Mouse (Mus musculus) liver, embryonic 12.5 days (tissue): ENCODE data around the gene Olfr98. TPM values are rescaled to one million over a fixed set of nuclear protein-coding genes. Genes with fewer than 3 reads are reported as not detected.
"Not testable (repeated sequence)": the region's sequence is repeated elsewhere in the genome, so short reads cannot be mapped to it uniquely, and the experiment has no call there.

Experiments used
- ATAC-seq: fragments of 200-750 bp; cut with Nextera tagmentation; 2 replicates; pipeline ENCODE4 v1.8.0; 2017; ENCODE audit warnings: moderate number of reproducible peaks, mild to moderate bottlenecking, moderate library complexity
- H3K27ac ChIP-seq: fragments of 300-500 bp; sonication (generic); 2 replicates; pipeline ENCODE4 v1.5.1; 2016; ENCODE audit warnings: mild to moderate bottlenecking
- H3K27me3 ChIP-seq: fragments of 300-500 bp; sonication (generic); replicated peaks from 2 replicates; pipeline ENCODE4 v1.6.1; 2016; ENCODE audit warnings: mild to moderate bottlenecking, moderate library complexity
- H3K36me3 ChIP-seq: fragments of 300-500 bp; sonication (generic); 2 replicates; pipeline ENCODE4 v1.6.1; 2016; ENCODE audit warnings: mild to moderate bottlenecking, moderate library complexity
- H3K4me1 ChIP-seq: fragments of 300-500 bp; sonication (generic); 2 replicates; pipeline ENCODE4 v1.6.1; 2016
- H3K4me2 ChIP-seq: fragments of 300-500 bp; sonication (generic); 2 replicates; pipeline ENCODE4 v1.6.1; 2016; ENCODE audit warnings: mild to moderate bottlenecking, moderate library complexity
- H3K4me3 ChIP-seq: fragments of 300-500 bp; sonication (generic); 2 replicates; pipeline ENCODE4 v1.5.1; 2016; ENCODE audit warnings: mild to moderate bottlenecking, moderate library complexity
- H3K9ac ChIP-seq: fragments of 300-500 bp; sonication (generic); 2 replicates; pipeline ENCODE4 v1.6.1; 2016; ENCODE audit warnings: mild to moderate bottlenecking, moderate library complexity
- H3K9me3 ChIP-seq: fragments of 300-500 bp; sonication (generic); replicated peaks from 2 replicates; pipeline ENCODE4 v1.6.1; 2016; ENCODE audit warnings: mild to moderate bottlenecking, moderate library complexity
- WGBS: fragments of 180-500 bp; shearing (Covaris S2); methylation state at CpG from one replicate; pipeline ENCODE4 v1.1.7; 2016; ENCODE audit not compliant: insufficient replicate concordance; 5-methylcytosine and 5-hydroxymethylcytosine counted together
- polyA plus RNA-seq: library from polyadenylated mRNA; unstranded; fragments of >200 nt; fragmentation: Nextera tagmentation; extraction: Ambion mirVana; gene quantifications from 2 replicates; pipeline ENCODE4 v1.2.1, GENCODE M21; 2016

Olfr98 gene
- polyA plus RNA-seq, 1 experiment from 2014 or later = not detected

GRCm38 (mm10) chr17:37246715-37247114 is 16.8 kb downstream of the Olfr98 start:
- Histone ChIP-seq H3K27ac (no peak overlapping the region), H3K4me2 (no peak overlapping the region), H3K4me3 (no peak overlapping the region), H3K36me3 (no peaks in the 10 kb centered on the region), H3K9me3 (no peaks in the 10 kb centered on the region), H3K9ac (no peak overlapping the region), H3K27me3 (no peaks in the 10 kb centered on the region), H3K4me1 (no peaks in the 10 kb centered on the region)
- 17% methylated on average over 5 of the region's 5 CpGs for WGBS
- ATAC-seq = no peak

- WGBS = 35% methylated on average over 3 of the region's 3 CpGs
- Histone ChIP-seq H3K36me3 (no peaks in the 10 kb centered on the region), H3K27ac (no peak overlapping the region), H3K4me2 (no peak overlapping the region), H3K4me1 (no peaks in the 10 kb centered on the region), H3K4me3 (no peak overlapping the region), H3K9ac (no peak overlapping the region), H3K9me3 (peaks cover 5% of the 10 kb centered on the region; the same call in 1 of the 2 replicates), H3K27me3 (no peaks in the 10 kb centered on the region)
- ATAC-seq = peak; percentile 57; the same call in 1 of the 2 replicates
Measured at GRCm38 (mm10) chr17:37242198-37242597, 21.4 kb downstream of the Olfr98 start.

DNA sequence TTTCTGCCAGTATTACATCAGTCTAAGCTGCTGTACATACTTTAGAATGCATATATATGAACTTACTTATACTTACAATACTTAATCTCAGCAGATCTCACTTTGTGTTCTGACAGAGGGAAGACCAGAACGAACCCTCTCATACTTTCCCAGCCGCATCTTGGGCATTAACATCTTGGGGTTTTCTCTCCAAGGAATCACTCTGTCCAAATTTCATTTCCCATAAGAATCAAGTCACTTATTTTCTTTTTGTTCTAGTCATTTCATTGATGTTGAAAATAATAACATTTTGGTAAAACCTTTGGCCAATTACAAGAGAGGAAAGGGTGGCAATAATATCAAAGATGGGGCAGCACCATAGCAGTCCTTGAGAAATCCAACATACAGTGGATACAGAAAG is 26.3 kb downstream of the Olfr98 start, which contains the start of gene Olfr97:
TSS of gene Olfr97 (minus strand) at position 101 of the 400 bp plus-strand sequence.
- H3K36me3 ChIP-seq, H3K27me3 ChIP-seq, ATAC-seq, H3K4me1 ChIP-seq, H3K4me3 ChIP-seq, H3K9ac ChIP-seq, H3K27ac ChIP-seq, H3K9me3 ChIP-seq, H3K4me2 ChIP-seq: not testable (repeated sequence)
- 70% methylated on average over 2 of the region's 2 CpGs for WGBS

- H3K9ac ChIP-seq = no peak overlapping the region
- no peaks in the 10 kb centered on the region for H3K36me3 ChIP-seq
- WGBS = 10% methylated on average over 1 of the region's 1 CpGs
- no peak for ATAC-seq
- H3K4me2 ChIP-seq = no peak overlapping the region
- H3K9me3 ChIP-seq = 0 out of 2 replicates have a peak, but pooled peaks cover 3% of the 10 kb centered on the region
- H3K4me1 ChIP-seq = no peaks in the 10 kb centered on the region
- H3K27ac ChIP-seq = no peak overlapping the region
- H3K4me3 ChIP-seq = no peak overlapping the region
- no peaks in the 10 kb centered on the region for H3K27me3 ChIP-seq
Measured at GRCm38 (mm10) chr17:37221879-37222278, 41.7 kb downstream of the Olfr98 start.

DNA sequence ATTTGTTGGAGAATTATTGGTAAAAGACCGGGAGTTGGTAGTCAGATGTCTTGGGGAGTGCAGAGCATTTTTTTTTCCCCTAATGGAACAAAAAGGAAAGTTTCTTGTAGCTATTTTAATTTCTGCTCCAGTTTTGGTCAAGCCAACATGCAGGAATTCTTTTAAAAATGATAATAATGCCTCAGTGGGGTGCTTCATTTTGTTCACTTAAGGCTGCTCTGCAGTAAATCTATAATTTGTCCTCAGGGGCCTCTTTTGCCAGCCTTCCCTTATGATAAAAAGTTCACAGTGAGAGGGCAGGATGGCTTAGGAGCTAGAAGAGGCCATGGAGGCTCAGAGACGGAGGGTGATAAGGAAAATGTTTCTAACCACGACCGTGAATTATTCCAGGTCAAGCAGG is 43.7 kb downstream of the Olfr98 start, which contains the start of gene Olfr96:
TSS of gene Olfr96 (plus strand) at position 301 of the 400 bp plus-strand sequence.
- Histone ChIP-seq H3K4me1 (no peaks in the 10 kb centered on the region), H3K27ac (no peak within 1 kb of the TSS), H3K9me3 (0 out of 2 replicates have a peak, but pooled peaks cover 3% of the 10 kb centered on the region), H3K4me3 (no peak within 1 kb of the TSS), H3K4me2 (no peak within 1 kb of the TSS), H3K36me3 (no peaks in the 10 kb centered on the region), H3K27me3 (no peaks in the 10 kb centered on the region), H3K9ac (no peak within 1 kb of the TSS)
- ATAC-seq = no peak
- 28% methylated on average over 4 of the region's 4 CpGs for WGBS

GRCm38 (mm10) chr17:37218486-37218885 is 45.1 kb downstream of the Olfr98 start:
- 64% methylated on average over 3 of the region's 3 CpGs for whole genome bisulfite sequencing
- no peak overlapping the region for H3K4me3 ChIP-seq

GRCm38 (mm10) chr17:37213018-37213417 is 50.5 kb downstream of the Olfr98 start, which contains the start of gene Olfr95:
Gene Olfr95, minus strand, starts transcription at chr17:37213118.
- Histone ChIP-seq H3K4me3 (no peak within 1 kb of the TSS), H3K4me1 (no peaks in the 10 kb centered on the region), H3K9me3 (0 out of 2 replicates have a peak, but pooled peaks cover 3% of the 10 kb centered on the region), H3K27ac (no peak within 1 kb of the TSS), H3K36me3 (no peaks in the 10 kb centered on the region), H3K4me2 (no peak within 1 kb of the TSS), H3K9ac (no peak within 1 kb of the TSS), H3K27me3 (peaks cover 21% of the 10 kb centered on the region)
- WGBS = 53% methylated on average over 3 of the region's 3 CpGs
- ATAC-seq = no peak

More at GRCm38 (mm10) chr17:37218486-37218885, 45.1 kb downstream of the Olfr98 start:
- no peak overlapping the region for H3K4me2 ChIP-seq
- H3K9me3 ChIP-seq = 0 out of 2 replicates have a peak, but pooled peaks cover 3% of the 10 kb centered on the region
- ATAC-seq = no peak
- no peaks in the 10 kb centered on the region for H3K27me3 ChIP-seq
- no peaks in the 10 kb centered on the region for H3K36me3 ChIP-seq
- no peak overlapping the region for H3K27ac ChIP-seq
- no peak overlapping the region for H3K9ac ChIP-seq
- no peaks in the 10 kb centered on the region for H3K4me1 ChIP-seq

Other genes with a start within 250 kb of the Olfr98 start
- not detected in 2 replicates for gene Mog, start 240.4 kb downstream of the Olfr98 start, polyA plus RNA-seq
- 1.1 and 1.6 TPM in 2 replicates for gene Gabbr1, start 217.8 kb downstream of the Olfr98 start, polyA plus RNA-seq
- not detected in 2 replicates for gene Olfr90, start 175.2 kb downstream of the Olfr98 start, polyA plus RNA-seq
- not detected in 2 replicates for gene Olfr91, start 165.5 kb downstream of the Olfr98 start, polyA plus RNA-seq
- not detected in 2 replicates for gene Olfr92, start 143.7 kb downstream of the Olfr98 start, polyA plus RNA-seq
- not detected in 2 replicates for gene Olfr93, start 102.3 kb downstream of the Olfr98 start, polyA plus RNA-seq
- gene Ubd, start 69.9 kb downstream of the Olfr98 start, polyA plus RNA-seq = not detected in 2 replicates
- gene Olfr94, start 62.8 kb downstream of the Olfr98 start, polyA plus RNA-seq = not detected in 2 replicates
- not detected in 2 replicates for gene Olfr95, start 50.6 kb downstream of the Olfr98 start, polyA plus RNA-seq
- not detected in 2 replicates for gene Olfr96, start 43.6 kb downstream of the Olfr98 start, polyA plus RNA-seq
- not detected in 2 replicates for gene Olfr97, start 26.4 kb downstream of the Olfr98 start, polyA plus RNA-seq
- 1.1 and 1.5 TPM in 2 replicates for gene H2-M3, start 6.5 kb upstream of the Olfr98 start, polyA plus RNA-seq
- not detected in 2 replicates for gene Olfr99, start 19.7 kb upstream of the Olfr98 start, polyA plus RNA-seq
- gene Olfr101, start 40.6 kb upstream of the Olfr98 start, polyA plus RNA-seq = not detected in 2 replicates
- gene Olfr102, start 53.3 kb upstream of the Olfr98 start, polyA plus RNA-seq = not detected in 2 replicates
- not detected in 2 replicates for gene Olfr103, start 75.9 kb upstream of the Olfr98 start, polyA plus RNA-seq
- not detected in 2 replicates for gene Olfr104-ps, start 95.8 kb upstream of the Olfr98 start, polyA plus RNA-seq
- not detected in 2 replicates for gene Olfr105-ps, start 115.3 kb upstream of the Olfr98 start, polyA plus RNA-seq
- not detected in 2 replicates for gene Olfr106-ps, start 126.6 kb upstream of the Olfr98 start, polyA plus RNA-seq
- gene Olfr107, start 135.5 kb upstream of the Olfr98 start, polyA plus RNA-seq = not detected in 2 replicates
- gene Olfr108, start 181.7 kb upstream of the Olfr98 start, polyA plus RNA-seq = not detected in 2 replicates
- gene Olfr109, start 195.2 kb upstream of the Olfr98 start, polyA plus RNA-seq = not detected in 2 replicates
- not detected in 2 replicates for gene H2-M2, start 219.8 kb upstream of the Olfr98 start, polyA plus RNA-seq
- not detected in 2 replicates for gene Olfr110, start 228.7 kb upstream of the Olfr98 start, polyA plus RNA-seq
- not detected in 2 replicates for gene Olfr111, start 244.3 kb upstream of the Olfr98 start, polyA plus RNA-seq